Mouse (Mus musculus) frontal cortex, postnatal 10 days (tissue): ENCODE measurements at regions not wholly inside any gene's neighbourhood (a gene's known extent, or its start where the extent isn't known, plus 50 kb on each side); places are given as distances from the start of the nearest gene placed in this dataset.

Experiments used
- DNase-seq, 2 experiments: peaks; one replicate each; pipeline ENCODE4 v3.0.0; 2022; ENCODE audit warnings: low spot score in 2 of 2, mixed read lengths in 1 of 2

GRCm38 (mm10) chr14:68447240-68447923 is 846.7 kb downstream of the Synb start:
- DNase-seq: no peak

GRCm38 (mm10) chr14:68433326-68433725 is 860.8 kb downstream of the Synb start:
- DNase-seq: no peak

GRCm38 (mm10) chr14:68432111-68432510 is 862.0 kb downstream of the Synb start:
- no peak for DNase-seq

- no peak for DNase-seq
These were observed 866.9 kb downstream of the Synb start for GRCm38 (mm10) chr14:68427235-68427634.

GRCm38 (mm10) chr14:68392440-68392839 is 901.7 kb downstream of the Synb start:
- DNase-seq: no peak

- DNase-seq: no peak
These were observed 902.2 kb downstream of the Synb start for GRCm38 (mm10) chr14:68391875-68392274.

GRCm38 (mm10) chr14:68381741-68382140 is 912.4 kb downstream of the Synb start:
- DNase-seq: peak in 1 of 2 experiments; percentile 12

GRCm38 (mm10) chr14:68367696-68368095 is 926.4 kb downstream of the Synb start:
- DNase-seq: no peak

GRCm38 (mm10) chr14:68363892-68364291 is 930.2 kb downstream of the Synb start:
- DNase-seq: no peak

- no peak for DNase-seq
These were observed 932.1 kb downstream of the Synb start for GRCm38 (mm10) chr14:68361998-68362397.

- DNase-seq: no peak
These were observed 932.6 kb downstream of the Synb start for GRCm38 (mm10) chr14:68361481-68361880.

- DNase-seq: no peak
These were observed 937.7 kb downstream of the Synb start for GRCm38 (mm10) chr14:68356396-68356795.

GRCm38 (mm10) chr14:68355462-68355905 is 938.6 kb downstream of the Synb start:
- DNase-seq: no peak

- DNase-seq: no peak
These were observed 948.6 kb downstream of the Synb start for GRCm38 (mm10) chr14:68345527-68345926.

GRCm38 (mm10) chr14:68344715-68345114 is 949.4 kb downstream of the Synb start:
- DNase-seq: no peak

GRCm38 (mm10) chr14:68338440-68338839 is 955.7 kb downstream of the Synb start:
- no peak for DNase-seq

- no peak for DNase-seq
These were observed 969.0 kb downstream of the Synb start for GRCm38 (mm10) chr14:68325061-68325460.

- no peak for DNase-seq
These were observed 971.1 kb downstream of the Synb start for GRCm38 (mm10) chr14:68323008-68323407.

GRCm38 (mm10) chr14:68307973-68308660 is 986.0 kb downstream of the Synb start:
- no peak for DNase-seq

GRCm38 (mm10) chr14:68305166-68305565 is 988.9 kb downstream of the Synb start:
- DNase-seq: no peak

GRCm38 (mm10) chr14:68301710-68302109 is 992.4 kb downstream of the Synb start:
- DNase-seq: no peak

- no peak for DNase-seq
These were observed 1008.6 kb downstream of the Synb start for GRCm38 (mm10) chr14:68285546-68285945.

GRCm38 (mm10) chr14:68261436-68261835 is 1032.7 kb downstream of the Synb start:
- DNase-seq: no peak
